Mouse (Mus musculus): ENCODE results near the gene Snap23. TPM values are rescaled to one million over a fixed set of nuclear protein-coding genes. Genes with fewer than 3 reads are reported as not detected.
"Not testable (repeated sequence)": the region's sequence is repeated elsewhere in the genome, so short reads cannot be mapped to it uniquely, and the experiment has no call there.

Gene Snap23
- polyA plus RNA-seq, 1 experiment from 2014 or later, result 70.0 TPM

DNA sequence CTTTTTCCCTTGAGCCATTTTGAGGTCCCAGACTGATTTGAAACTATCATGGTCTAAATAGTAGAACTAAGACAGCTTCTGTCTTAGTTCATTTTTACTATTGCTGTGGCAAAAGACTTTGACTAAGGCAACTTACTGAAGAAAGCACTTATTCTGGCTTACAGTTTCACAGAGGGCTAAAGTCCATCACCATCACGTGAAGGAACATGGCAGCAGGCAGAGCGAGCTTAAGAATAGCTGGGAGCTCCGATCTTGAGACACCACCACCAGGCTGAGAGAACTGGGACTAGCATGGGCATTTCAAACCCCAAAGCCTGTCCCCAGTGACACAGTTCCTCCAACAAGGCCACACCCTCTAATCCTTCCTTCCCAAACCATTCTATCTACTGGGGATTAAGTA lies 3.6 kb downstream of the Snap23 start:
- DNase-seq (ENCODE audit: low spot score) (no peak), ATAC-seq (ENCODE audit: insufficient number of reproducible peaks, low FRiP score, low TSS enrichment, low read depth) (no peak)
- 96% methylated on average over 3 of the region's 3 CpGs for WGBS
- Histone ChIP-seq H3K4me2 (ENCODE audit: low read depth, severe bottlenecking) (no peak overlapping the region), H3K4me1 (ENCODE audit: control insufficient read depth, insufficient read depth, low read length) (peaks cover 4% of the 10 kb centered on the region; the same call in 1 of the 2 replicates), H3K27me3 (ENCODE audit: control insufficient read depth, insufficient read depth, low read length) (no peaks in the 10 kb centered on the region), H3K9ac (ENCODE audit: low read length) (no peak overlapping the region), H3K36me3 (ENCODE audit: control insufficient read depth, insufficient read depth, low read length) (no peaks in the 10 kb centered on the region), H3K4me3 (ENCODE audit: low read depth, low read length) (no peak overlapping the region), H3K9me3 (ENCODE audit: control insufficient read depth, low read length) (no peaks in the 10 kb centered on the region), H3K27ac (replicated peaks; ENCODE audit: low read depth, low read length) (no peak overlapping the region)

DNA sequence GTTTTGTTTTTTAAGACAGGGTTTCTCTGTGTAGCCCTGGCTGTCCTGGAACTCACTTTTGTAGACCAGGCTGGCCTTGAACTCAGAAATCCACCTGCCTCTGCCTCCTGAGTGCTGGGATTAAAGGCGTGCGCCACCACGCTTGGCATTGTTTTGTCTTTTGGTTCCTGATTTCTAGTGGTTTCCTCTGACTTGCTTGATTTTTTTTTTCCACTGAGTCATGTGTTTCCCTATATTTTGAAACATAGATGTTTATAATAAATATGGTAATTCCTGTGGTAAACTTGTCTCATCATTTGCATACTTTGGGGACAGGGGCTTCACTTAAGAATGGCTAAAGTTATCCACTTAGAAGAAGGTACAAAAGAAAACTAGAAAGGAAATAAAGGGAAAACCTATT lies 4.7 kb downstream of the Snap23 start:
- not testable (repeated sequence) for H3K27ac ChIP-seq (replicated peaks; ENCODE audit: low read depth, low read length); H3K4me2 ChIP-seq (ENCODE audit: low read depth, severe bottlenecking); H3K4me1 ChIP-seq (ENCODE audit: control insufficient read depth, insufficient read depth, low read length); H3K9ac ChIP-seq (ENCODE audit: low read length); DNase-seq (ENCODE audit: low spot score); ATAC-seq (ENCODE audit: insufficient number of reproducible peaks, low FRiP score, low TSS enrichment, low read depth); H3K27me3 ChIP-seq (ENCODE audit: control insufficient read depth, insufficient read depth, low read length); H3K9me3 ChIP-seq (ENCODE audit: control insufficient read depth, low read length); H3K36me3 ChIP-seq (ENCODE audit: control insufficient read depth, insufficient read depth, low read length); H3K4me3 ChIP-seq (ENCODE audit: low read depth, low read length)
- WGBS, result 99% methylated on average over 3 of the region's 3 CpGs

DNA sequence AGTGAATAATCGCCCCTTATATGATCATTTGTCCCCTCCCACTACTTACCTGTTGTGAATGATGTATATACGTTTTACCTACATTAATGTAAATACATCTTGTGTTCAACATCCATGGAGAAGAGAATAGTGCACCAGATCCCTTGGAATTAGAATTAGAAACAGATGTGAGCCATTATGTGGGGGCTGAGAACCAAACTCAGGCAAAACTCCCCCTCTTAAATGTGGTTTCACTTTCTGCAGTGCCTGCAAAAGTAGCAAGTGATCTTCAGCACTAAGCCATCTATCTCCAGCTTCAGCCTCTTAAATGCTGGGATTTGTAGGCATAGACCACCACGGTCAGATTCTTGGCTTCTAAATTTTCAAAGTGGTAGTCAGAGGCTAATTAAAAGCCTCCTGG lies 7.7 kb downstream of the Snap23 start:
- H3K4me3 ChIP-seq (ENCODE audit: low read depth, low read length), result no peak overlapping the region
- H3K36me3 ChIP-seq (ENCODE audit: control insufficient read depth, insufficient read depth, low read length), result no peaks in the 10 kb centered on the region
- peak; percentile 22 for DNase-seq (ENCODE audit: low spot score)
- ATAC-seq (ENCODE audit: insufficient number of reproducible peaks, low FRiP score, low TSS enrichment, low read depth), result no peak
- H3K9me3 ChIP-seq (ENCODE audit: control insufficient read depth, low read length), result no peaks in the 10 kb centered on the region
- H3K27me3 ChIP-seq (ENCODE audit: control insufficient read depth, insufficient read depth, low read length), result no peaks in the 10 kb centered on the region
- H3K27ac ChIP-seq (replicated peaks; ENCODE audit: low read depth, low read length), result no peak overlapping the region
- 46% methylated on average over 3 of the region's 3 CpGs for WGBS
- H3K4me2 ChIP-seq (ENCODE audit: low read depth, severe bottlenecking), result no peak overlapping the region
- H3K9ac ChIP-seq (ENCODE audit: low read length), result no peak overlapping the region
- peaks cover 7% of the 10 kb centered on the region; the same call in 1 of the 2 replicates for H3K4me1 ChIP-seq (ENCODE audit: control insufficient read depth, insufficient read depth, low read length)

DNA sequence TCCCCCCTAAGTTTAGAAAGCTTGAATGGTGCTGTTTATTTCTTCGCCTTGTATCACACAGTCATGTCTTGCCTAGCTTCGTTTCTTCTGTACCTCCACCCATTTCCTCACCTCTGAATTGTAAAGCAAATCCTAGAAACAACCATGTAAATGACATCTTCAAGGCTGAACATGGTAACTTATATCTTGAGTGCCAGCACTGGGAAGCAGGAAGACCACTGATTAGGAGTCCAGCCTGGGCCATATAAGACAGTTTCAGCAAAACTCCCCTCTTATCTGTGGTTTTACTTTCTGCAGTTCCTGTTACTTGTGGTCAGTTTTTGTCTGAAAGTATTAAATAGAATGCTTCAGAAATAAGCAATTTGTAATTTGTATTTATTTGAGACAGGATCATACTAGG lies 8.5 kb downstream of the Snap23 start:
- no peak overlapping the region for H3K9ac ChIP-seq (ENCODE audit: low read length)
- no peaks in the 10 kb centered on the region for H3K9me3 ChIP-seq (ENCODE audit: control insufficient read depth, low read length)
- ATAC-seq (ENCODE audit: insufficient number of reproducible peaks, low FRiP score, low TSS enrichment, low read depth), result no peak
- H3K4me1 ChIP-seq (ENCODE audit: control insufficient read depth, insufficient read depth, low read length), result peaks cover 7% of the 10 kb centered on the region; the same call in 1 of the 2 replicates
- H3K27ac ChIP-seq (replicated peaks; ENCODE audit: low read depth, low read length), result no peak overlapping the region
- no peak overlapping the region for H3K4me3 ChIP-seq (ENCODE audit: low read depth, low read length)
- no peak for DNase-seq (ENCODE audit: low spot score)
- WGBS, result 91% methylated on average over 2 of the region's 2 CpGs
- no peak overlapping the region for H3K4me2 ChIP-seq (ENCODE audit: low read depth, severe bottlenecking)
- no peaks in the 10 kb centered on the region for H3K36me3 ChIP-seq (ENCODE audit: control insufficient read depth, insufficient read depth, low read length)
- no peaks in the 10 kb centered on the region for H3K27me3 ChIP-seq (ENCODE audit: control insufficient read depth, insufficient read depth, low read length)

DNA sequence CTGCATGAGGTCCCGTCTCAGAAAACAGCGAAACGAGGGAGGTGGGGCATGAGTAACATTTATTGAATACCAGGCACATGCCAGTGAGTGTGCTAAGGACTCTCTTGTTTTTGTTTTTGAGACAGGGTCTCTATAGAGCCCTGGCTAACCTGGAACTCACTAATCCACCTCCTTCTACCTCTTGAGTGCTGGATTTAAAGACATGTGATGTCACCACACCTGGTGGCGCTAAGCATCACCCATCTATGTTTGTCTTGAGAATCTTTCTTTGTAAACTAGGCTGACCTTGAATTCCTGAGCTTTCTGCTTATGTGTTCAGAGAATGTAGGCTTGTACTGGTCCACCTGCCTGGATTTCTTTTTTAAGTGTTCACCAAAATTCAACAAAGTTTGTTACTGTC lies 10.3 kb downstream of the Snap23 start:
- no peak overlapping the region for H3K4me3 ChIP-seq (ENCODE audit: low read depth, low read length)
- ATAC-seq (ENCODE audit: insufficient number of reproducible peaks, low FRiP score, low TSS enrichment, low read depth) (no peak), DNase-seq (ENCODE audit: low spot score) (no peak)
- no peaks in the 10 kb centered on the region for H3K36me3 ChIP-seq (ENCODE audit: control insufficient read depth, insufficient read depth, low read length)
- H3K27ac ChIP-seq (replicated peaks; ENCODE audit: low read depth, low read length), result no peak overlapping the region
- no peak overlapping the region for H3K4me2 ChIP-seq (ENCODE audit: low read depth, severe bottlenecking)
- H3K4me1 ChIP-seq (ENCODE audit: control insufficient read depth, insufficient read depth, low read length), result peaks cover 7% of the 10 kb centered on the region; the same call in 1 of the 2 replicates
- no peaks in the 10 kb centered on the region for H3K27me3 ChIP-seq (ENCODE audit: control insufficient read depth, insufficient read depth, low read length)
- WGBS, result 77% methylated on average over 4 of the region's 4 CpGs
- no peak overlapping the region for H3K9ac ChIP-seq (ENCODE audit: low read length)
- H3K9me3 ChIP-seq (ENCODE audit: control insufficient read depth, low read length), result no peaks in the 10 kb centered on the region

DNA sequence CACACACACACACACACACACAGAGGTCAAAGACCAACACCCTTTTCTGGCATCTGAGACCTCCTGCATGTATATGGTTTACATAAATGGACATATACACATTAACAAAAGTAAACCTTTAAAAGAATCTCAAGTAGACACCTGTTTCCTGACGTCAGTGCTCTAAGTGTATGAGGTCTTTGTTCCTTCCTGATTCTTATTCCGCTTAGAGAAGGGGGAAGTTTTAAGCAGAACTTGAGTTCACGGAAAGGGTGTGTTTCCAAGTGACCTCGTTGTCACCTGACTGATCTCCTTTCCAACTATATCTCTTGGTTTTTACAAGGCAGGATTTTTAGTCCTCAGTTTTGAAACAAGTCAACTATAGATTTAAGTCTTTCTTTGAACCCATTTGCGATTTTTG lies 10.8 kb downstream of the Snap23 start:
- 85% methylated on average over 5 of the region's 5 CpGs for WGBS
- no peak overlapping the region for H3K27ac ChIP-seq (replicated peaks; ENCODE audit: low read depth, low read length)
- H3K9ac ChIP-seq (ENCODE audit: low read length), result no peak overlapping the region
- H3K4me1 ChIP-seq (ENCODE audit: control insufficient read depth, insufficient read depth, low read length), result peaks cover 7% of the 10 kb centered on the region; the same call in 1 of the 2 replicates
- ATAC-seq (ENCODE audit: insufficient number of reproducible peaks, low FRiP score, low TSS enrichment, low read depth), result no peak
- no peaks in the 10 kb centered on the region for H3K9me3 ChIP-seq (ENCODE audit: control insufficient read depth, low read length)
- no peak for DNase-seq (ENCODE audit: low spot score)
- no peak overlapping the region for H3K4me2 ChIP-seq (ENCODE audit: low read depth, severe bottlenecking)
- H3K4me3 ChIP-seq (ENCODE audit: low read depth, low read length), result no peak overlapping the region
- no peaks in the 10 kb centered on the region for H3K27me3 ChIP-seq (ENCODE audit: control insufficient read depth, insufficient read depth, low read length)
- H3K36me3 ChIP-seq (ENCODE audit: control insufficient read depth, insufficient read depth, low read length), result no peaks in the 10 kb centered on the region

DNA sequence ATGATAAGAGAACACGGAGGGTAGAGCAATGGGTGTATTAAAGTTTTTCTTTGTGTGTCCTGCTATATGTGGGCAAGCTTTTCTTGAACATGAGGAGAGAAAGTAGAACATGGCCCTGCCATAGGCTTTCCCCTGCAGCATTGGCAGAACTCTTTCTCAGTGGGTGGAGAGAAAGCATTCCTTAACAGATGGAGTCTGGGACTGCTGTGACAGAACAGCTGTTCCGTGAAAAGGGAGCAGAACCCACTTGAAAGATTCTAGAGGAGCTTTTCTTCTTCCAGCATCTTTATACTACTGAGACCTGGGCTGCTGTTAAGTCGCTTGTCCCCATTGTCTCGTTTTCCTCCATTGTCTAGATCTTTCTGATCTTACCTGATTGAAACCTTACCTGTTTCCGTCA lies 22.3 kb downstream of the Snap23 start:
- 90% methylated on average over 5 of the region's 5 CpGs for WGBS
- H3K9me3 ChIP-seq (ENCODE audit: control insufficient read depth, low read length), result no peaks in the 10 kb centered on the region
- no peak overlapping the region for H3K27ac ChIP-seq (replicated peaks; ENCODE audit: low read depth, low read length)
- no peak overlapping the region for H3K9ac ChIP-seq (ENCODE audit: low read length)
- no peak overlapping the region for H3K4me2 ChIP-seq (ENCODE audit: low read depth, severe bottlenecking)
- DNase-seq (ENCODE audit: low spot score) (no peak), ATAC-seq (ENCODE audit: insufficient number of reproducible peaks, low FRiP score, low TSS enrichment, low read depth) (no peak)
- H3K36me3 ChIP-seq (ENCODE audit: control insufficient read depth, insufficient read depth, low read length), result peaks cover 8% of the 10 kb centered on the region; the same call in 1 of the 2 replicates
- no peak overlapping the region for H3K4me3 ChIP-seq (ENCODE audit: low read depth, low read length)
- H3K4me1 ChIP-seq (ENCODE audit: control insufficient read depth, insufficient read depth, low read length), result no peaks in the 10 kb centered on the region
- no peaks in the 10 kb centered on the region for H3K27me3 ChIP-seq (ENCODE audit: control insufficient read depth, insufficient read depth, low read length)

DNA sequence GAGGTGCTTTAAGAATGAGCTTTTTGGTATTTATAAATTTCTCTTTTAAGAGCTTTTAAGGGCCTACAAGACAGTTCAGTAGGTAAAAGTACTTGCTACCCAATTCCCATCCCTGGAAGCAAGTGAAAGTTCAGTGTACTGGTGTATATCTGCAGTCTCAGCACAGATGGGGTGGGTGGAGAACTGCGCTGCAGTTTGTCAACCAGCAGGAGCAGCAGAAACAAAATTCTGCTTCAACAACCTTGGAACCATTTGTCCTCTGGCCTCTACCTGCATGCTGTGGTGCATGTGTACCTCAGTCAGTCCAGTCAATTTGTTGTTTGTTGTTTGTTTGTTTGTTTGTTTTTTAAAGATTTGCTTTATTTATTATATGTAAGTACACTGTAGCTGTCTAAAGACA lies 24.8 kb downstream of the Snap23 start:
- Histone ChIP-seq H3K27me3 (ENCODE audit: control insufficient read depth, insufficient read depth, low read length) (no peaks in the 10 kb centered on the region), H3K27ac (replicated peaks; ENCODE audit: low read depth, low read length) (no peak overlapping the region), H3K4me1 (ENCODE audit: control insufficient read depth, insufficient read depth, low read length) (no peaks in the 10 kb centered on the region), H3K9ac (ENCODE audit: low read length) (no peak overlapping the region), H3K4me2 (ENCODE audit: low read depth, severe bottlenecking) (no peak overlapping the region), H3K9me3 (ENCODE audit: control insufficient read depth, low read length) (no peaks in the 10 kb centered on the region), H3K4me3 (ENCODE audit: low read depth, low read length) (no peak overlapping the region), H3K36me3 (ENCODE audit: control insufficient read depth, insufficient read depth, low read length) (peaks cover 3% of the 10 kb centered on the region; the same call in 1 of the 2 replicates)
- no peak for DNase-seq (ENCODE audit: low spot score)
- no peak for ATAC-seq (ENCODE audit: insufficient number of reproducible peaks, low FRiP score, low TSS enrichment, low read depth)
- 93% methylated on average over 1 of the region's 1 CpGs for WGBS

DNA sequence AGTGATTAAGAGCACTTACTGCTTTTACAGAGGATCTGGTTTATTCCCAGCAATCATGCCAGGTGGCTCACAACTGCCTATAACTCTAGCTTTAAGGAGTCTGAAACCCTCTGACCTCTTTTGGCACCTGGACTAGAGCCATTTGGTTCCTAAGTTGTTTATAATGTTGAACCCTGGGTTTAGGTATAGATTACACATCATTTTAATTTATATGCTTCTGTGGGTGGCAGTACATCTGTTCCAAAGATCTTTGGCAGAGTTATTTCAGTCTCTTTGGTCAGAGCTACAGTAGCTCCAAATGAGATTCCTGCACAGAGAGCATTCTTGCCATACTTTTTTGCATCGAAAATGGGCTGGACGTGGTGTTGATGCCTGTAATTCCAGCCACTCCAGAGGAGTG lies 30.3 kb downstream of the Snap23 start:
- whole genome bisulfite sequencing, result 90% methylated on average over 2 of the region's 2 CpGs
- DNase-seq (ENCODE audit: low spot score) (no peak), ATAC-seq (ENCODE audit: insufficient number of reproducible peaks, low FRiP score, low TSS enrichment, low read depth) (no peak)
- Histone ChIP-seq H3K4me3 (ENCODE audit: low read depth, low read length) (no peak overlapping the region), H3K9me3 (ENCODE audit: control insufficient read depth, low read length) (no peaks in the 10 kb centered on the region), H3K4me2 (ENCODE audit: low read depth, severe bottlenecking) (no peak overlapping the region), H3K27ac (replicated peaks; ENCODE audit: low read depth, low read length) (no peak overlapping the region), H3K9ac (ENCODE audit: low read length) (no peak overlapping the region), H3K4me1 (ENCODE audit: control insufficient read depth, insufficient read depth, low read length) (no peaks in the 10 kb centered on the region), H3K27me3 (ENCODE audit: control insufficient read depth, insufficient read depth, low read length) (no peaks in the 10 kb centered on the region), H3K36me3 (ENCODE audit: control insufficient read depth, insufficient read depth, low read length) (peaks cover 4% of the 10 kb centered on the region)
